ENCODE assay signal across 16 mouse cellular contexts in the genomic region with DNA sequence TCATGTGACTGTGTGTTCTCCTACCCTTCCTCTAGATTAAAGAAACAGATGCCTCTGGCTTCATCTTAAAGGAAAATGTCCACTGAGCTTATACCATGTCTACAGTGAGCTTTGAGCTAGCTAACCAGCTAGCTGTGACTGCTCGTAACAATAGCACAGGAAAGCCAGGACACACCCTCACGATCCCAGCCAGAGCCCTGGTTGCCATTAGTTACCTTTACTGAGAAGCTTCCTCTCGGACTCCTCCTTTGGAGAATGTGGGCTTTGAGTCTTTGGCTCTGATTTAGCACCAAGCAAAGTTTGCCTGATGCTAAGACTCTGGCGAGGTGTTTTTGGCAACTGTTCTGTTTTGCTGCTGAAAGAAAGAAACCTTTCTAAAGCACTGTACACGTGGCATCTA.
"Had no signal": no experiment of that assay in that cellular context is flagged by ENCODE, and none has a peak within 500 bp of the region (broad histone marks: within the 10 kb centered on the region; RNA-seq: fewer than 3 reads in every experiment).

No protein-coding gene starts in this region.

- H3K4me2 ChIP-seq: liver, embryonic 15.5 days; lung, embryonic 15.5 days; midbrain, embryonic 12.5 days; neural tube, embryonic 12.5 days; stomach, embryonic 15.5 days had no signal

- H3K9me3 ChIP-seq: liver, embryonic 15.5 days; lung, embryonic 15.5 days; midbrain, embryonic 12.5 days; neural tube, embryonic 12.5 days; stomach, embryonic 15.5 days had no signal

- ATAC-seq: liver, postnatal 0 days; midbrain, embryonic 16.5 days had no signal

- H3K27me3 ChIP-seq: liver, embryonic 15.5 days; lung, embryonic 15.5 days; midbrain, embryonic 12.5 days; neural tube, embryonic 12.5 days; stomach, embryonic 15.5 days had no signal

- H3K9ac ChIP-seq: liver, embryonic 15.5 days; liver, postnatal 0 days; lung, embryonic 15.5 days; midbrain, embryonic 12.5 days; neural tube, embryonic 12.5 days; stomach, embryonic 15.5 days had no signal

- H3K4me3 ChIP-seq: liver, embryonic 15.5 days; lung, embryonic 15.5 days; midbrain, embryonic 12.5 days; neural tube, embryonic 12.5 days; stomach, embryonic 15.5 days had no signal

- H3K27ac ChIP-seq: liver, embryonic 15.5 days; lung, embryonic 15.5 days; midbrain, embryonic 12.5 days; neural tube, embryonic 12.5 days; stomach, embryonic 15.5 days; stomach, postnatal 0 days had no signal

- DNase-seq: liver, postnatal 0 days; lung, adult 2 months; lung, postnatal 10 days; lung, postnatal 4 days; midbrain, embryonic 14.5 days; right cerebral cortex, postnatal 14 days; thymus, adult 2 months; thymus, postnatal 14 days; thymus, postnatal 36 days had no signal

- H3K4me1 ChIP-seq: liver, embryonic 15.5 days; lung, embryonic 15.5 days; midbrain, embryonic 12.5 days; neural tube, embryonic 12.5 days; stomach, embryonic 15.5 days had no signal
